Mouse (Mus musculus): ENCODE measurements around the gene Pomgnt2.
A peak's percentile ranks its signal among the peaks of the same experiment; 100 is the strongest.

The Pomgnt2 gene

GRCm38 (mm10) chr9:122012816-122013215 is 15.9 kb upstream of the Pomgnt2 start:
- DNase-seq (ENCODE audit: low spot score in 2 of 2) = no peak

DNA sequence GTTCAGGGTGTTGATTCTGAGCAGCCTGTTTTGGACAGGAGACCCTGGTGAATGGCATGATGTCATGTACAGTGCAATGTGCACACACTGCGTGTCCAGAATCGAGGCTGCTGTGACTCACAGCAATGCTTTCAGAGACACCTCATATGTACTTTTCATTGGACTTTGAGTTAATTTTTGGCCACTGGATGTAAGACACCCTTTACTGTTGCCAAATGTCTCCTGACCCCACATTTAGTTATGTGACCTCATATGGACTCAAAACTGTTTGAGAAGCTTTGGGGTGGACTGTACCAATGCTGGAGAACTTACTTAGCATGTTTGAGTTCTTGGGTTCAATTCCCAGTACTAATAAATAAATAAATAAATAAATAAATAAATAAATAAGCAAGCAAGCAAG is 13.8 kb upstream of the Pomgnt2 start:
- DNase-seq (ENCODE audit: low spot score in 2 of 2) = no peak

- DNase-seq (ENCODE audit: low spot score in 2 of 2) = no peak
These were observed 12.0 kb upstream of the Pomgnt2 start for GRCm38 (mm10) chr9:122008876-122009275.

DNA sequence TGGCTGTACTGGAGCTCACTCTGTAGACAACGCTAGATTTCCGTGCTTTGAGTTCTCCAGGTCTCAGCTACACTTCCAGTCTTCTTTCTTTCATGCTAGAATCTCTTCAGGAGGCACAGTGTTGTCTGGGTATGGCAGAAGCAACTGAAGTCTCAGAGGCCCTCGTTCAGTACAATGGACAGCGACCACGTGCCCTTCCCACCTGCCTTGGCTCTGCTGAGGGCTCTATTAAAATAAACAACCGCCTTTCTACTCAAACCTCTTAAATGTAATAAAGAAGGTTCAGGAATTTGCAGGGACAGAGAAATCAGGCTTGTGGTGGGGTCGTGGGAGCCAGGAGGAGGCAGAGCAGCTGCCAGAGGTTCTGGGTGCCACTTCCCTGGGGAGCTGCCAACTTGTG is 9.7 kb upstream of the Pomgnt2 start:
- DNase-seq (ENCODE audit: low spot score in 2 of 2) = peak in 1 of 2 experiments; percentile 61

GRCm38 (mm10) chr9:122006175-122006574 is 9.3 kb upstream of the Pomgnt2 start:
- no peak for DNase-seq (ENCODE audit: low spot score in 2 of 2)

- no peak for DNase-seq (ENCODE audit: low spot score in 2 of 2)
These were observed 1.1 kb upstream of the Pomgnt2 start for GRCm38 (mm10) chr9:121997978-121998377.

GRCm38 (mm10) chr9:121995508-121996131 is 1.3 kb downstream of the Pomgnt2 start:
- DNase-seq (ENCODE audit: low spot score in 2 of 2) = peak in 1 of 2 experiments; percentile 36

- no peak for DNase-seq (ENCODE audit: low spot score in 2 of 2)
These were observed 1.8 kb downstream of the Pomgnt2 start for GRCm38 (mm10) chr9:121995077-121995476.

DNA sequence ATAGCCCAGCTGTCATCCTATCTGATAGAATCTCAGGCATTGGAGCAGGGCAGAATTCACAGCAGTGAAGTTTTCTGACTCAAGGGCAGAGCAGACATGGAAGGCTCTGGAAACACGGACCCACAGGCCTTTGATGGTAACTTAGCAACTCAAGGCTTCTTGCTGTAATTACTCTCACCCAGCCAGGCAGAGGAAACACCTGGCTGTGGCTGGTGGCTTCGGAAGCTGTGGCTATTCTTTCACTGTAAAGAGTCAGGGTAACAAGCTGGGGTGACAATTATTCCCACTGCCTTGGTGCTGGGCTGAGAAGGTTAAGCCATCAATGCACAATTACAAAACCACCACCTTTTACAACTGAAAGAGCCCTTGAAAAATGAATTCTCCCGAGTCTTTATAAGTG is 3.9 kb downstream of the Pomgnt2 start:
- peak; percentile 64 to 70 for DNase-seq (ENCODE audit: low spot score in 2 of 2)

- DNase-seq (ENCODE audit: low spot score in 2 of 2) = peak in 1 of 2 experiments; percentile 48
These were observed 5.9 kb downstream of the Pomgnt2 start for GRCm38 (mm10) chr9:121991041-121991440.

DNA sequence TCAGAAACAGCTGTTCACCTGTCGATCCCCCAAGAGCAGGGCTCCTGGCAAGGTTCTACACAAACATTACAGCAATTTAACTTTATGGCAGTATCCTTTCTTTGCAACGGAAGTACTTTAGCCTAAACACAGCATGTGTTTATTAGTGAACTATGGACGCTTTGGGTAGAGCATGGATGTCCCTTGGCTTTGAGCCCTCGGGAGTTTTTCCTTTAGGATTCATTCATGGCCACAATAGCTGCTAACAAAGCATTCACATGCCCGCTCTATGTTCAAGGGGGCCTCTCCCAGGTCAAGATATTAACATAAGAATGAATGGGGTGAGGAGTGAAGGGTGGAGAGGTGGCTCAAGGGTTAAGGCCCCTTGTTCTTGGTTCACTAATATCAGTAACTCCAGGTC is 7.4 kb downstream of the Pomgnt2 start:
- no peak for DNase-seq (ENCODE audit: low spot score in 2 of 2)

GRCm38 (mm10) chr9:121988910-121989309 is 8.0 kb downstream of the Pomgnt2 start:
- DNase-seq (ENCODE audit: low spot score in 2 of 2) = no peak

GRCm38 (mm10) chr9:121984465-121985461 is 12.1 kb downstream of the Pomgnt2 start:
- DNase-seq (ENCODE audit: low spot score in 2 of 2) = peak; percentile 39 to 78

DNA sequence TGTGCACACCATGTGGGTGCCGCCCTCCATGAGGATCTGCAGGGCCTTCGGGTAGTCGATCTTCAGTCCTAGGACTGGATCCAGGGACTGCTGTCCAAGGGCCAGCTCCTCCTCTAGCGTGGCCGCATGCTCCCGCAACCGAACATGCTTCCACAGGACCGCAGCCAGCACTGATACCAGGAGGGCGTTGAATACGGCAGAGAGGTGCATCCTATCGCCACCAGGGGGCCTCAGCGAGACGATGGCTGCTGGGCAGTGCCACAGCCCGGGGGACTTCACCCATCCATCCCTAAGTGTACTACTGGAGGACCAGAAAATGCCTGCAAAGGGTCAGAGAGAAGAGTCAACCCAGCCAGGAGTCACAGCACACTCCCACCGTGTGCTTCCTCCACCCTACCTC is 13.4 kb downstream of the Pomgnt2 start:
- DNase-seq (ENCODE audit: low spot score in 2 of 2) = peak; percentile 36 to 74

DNA sequence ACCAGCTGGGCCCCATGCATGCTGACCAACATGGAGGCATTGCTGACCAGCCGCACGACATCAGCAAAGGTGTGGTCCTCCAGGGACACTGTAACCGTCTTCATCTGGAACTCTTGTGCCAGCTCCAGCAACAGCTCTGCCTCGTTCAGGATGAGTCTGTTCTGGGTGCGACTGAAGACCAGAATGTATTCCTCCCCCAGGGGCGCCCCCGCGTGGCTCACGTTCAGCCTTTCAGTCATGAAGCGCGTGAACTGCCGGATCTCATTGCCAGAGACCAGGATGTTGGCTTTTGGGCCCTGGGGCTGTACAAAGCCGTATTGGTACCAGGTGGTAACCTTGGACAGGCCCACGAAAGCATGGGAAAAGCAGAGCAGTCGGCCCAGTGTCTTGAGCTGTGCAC is 14.2 kb downstream of the Pomgnt2 start:
- DNase-seq (ENCODE audit: low spot score in 2 of 2) = no peak

- DNase-seq (ENCODE audit: low spot score in 2 of 2) = no peak
These were observed 14.7 kb downstream of the Pomgnt2 start for GRCm38 (mm10) chr9:121982214-121982613.

GRCm38 (mm10) chr9:121981466-121982105 is 15.3 kb downstream of the Pomgnt2 start:
- DNase-seq (ENCODE audit: low spot score in 2 of 2) = no peak

DNA sequence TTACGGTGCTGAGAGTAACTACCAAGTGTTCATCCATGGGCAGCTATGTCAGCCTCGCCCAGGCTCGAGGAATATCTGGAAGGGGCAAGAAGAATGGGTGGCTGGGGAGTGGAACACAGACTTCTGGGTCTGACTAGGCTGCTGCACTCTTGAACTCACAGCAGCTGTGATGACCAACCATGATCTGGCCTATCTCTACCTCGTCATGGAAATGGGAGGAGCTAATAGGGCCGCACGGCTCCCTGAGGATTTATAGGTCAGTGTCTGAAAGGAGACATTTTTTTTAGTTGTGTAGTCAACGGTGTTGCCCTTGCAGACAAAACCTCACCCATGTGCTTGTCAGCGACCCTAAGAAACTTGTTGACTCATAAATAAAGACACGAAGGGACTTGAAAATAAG is 15.9 kb downstream of the Pomgnt2 start:
- DNase-seq (ENCODE audit: low spot score in 2 of 2) = no peak

DNA sequence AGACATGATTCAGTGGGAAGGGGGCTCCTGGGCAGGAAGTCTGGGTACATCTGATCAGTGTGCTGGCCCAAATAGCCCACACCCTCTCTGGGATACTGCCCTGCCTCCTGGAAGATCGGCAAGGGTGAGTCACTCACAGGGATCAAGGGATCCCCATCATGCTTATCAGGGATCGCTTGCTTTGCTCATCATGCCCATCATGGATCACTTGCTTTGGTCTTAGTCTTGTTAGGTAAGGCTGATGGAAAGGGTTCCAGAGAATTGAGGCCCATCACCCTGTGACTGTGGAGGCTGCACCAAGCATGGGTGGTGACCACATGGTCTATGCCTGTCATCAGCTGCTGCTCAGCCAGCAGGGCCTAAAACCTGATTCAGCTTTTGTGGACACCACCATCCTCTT is 21.6 kb downstream of the Pomgnt2 start:
- DNase-seq (ENCODE audit: low spot score in 2 of 2) = no peak

GRCm38 (mm10) chr9:121974141-121974986 is 22.5 kb downstream of the Pomgnt2 start:
- no peak for DNase-seq (ENCODE audit: low spot score in 2 of 2)

- DNase-seq (ENCODE audit: low spot score in 2 of 2) = no peak
These were observed 23.7 kb downstream of the Pomgnt2 start for GRCm38 (mm10) chr9:121973207-121973606.
